Mouse (Mus musculus) heart, adult 2 months (tissue): ENCODE results near the gene 4933427D14Rik.

ENCODE experiments used
- CTCF ChIP-seq: fragments of 200-600 bp; IDR thresholded peaks from 2 replicates; pipeline ENCODE4 v1.8.1; 2022; ENCODE audit warnings: antibody characterized with exemption, mild to moderate bottlenecking, moderate library complexity
- POLR2A ChIP-seq: fragments of 200-500 bp; IDR thresholded peaks from 2 replicates; pipeline ENCODE4 v1.6.1; 2011; ENCODE audit warnings: mild to moderate bottlenecking, low read depth, low read length, control low read depth; ENCODE audit not compliant: insufficient read depth

- TF ChIP-seq CTCF = no peak
- TF ChIP-seq POLR2A = no peak
Measured at GRCm38 (mm10) chr11:72180556-72180955, 26.7 kb downstream of the 4933427D14Rik start.
